ENCODE assay signal across 24 mouse cellular contexts in the genomic region with DNA sequence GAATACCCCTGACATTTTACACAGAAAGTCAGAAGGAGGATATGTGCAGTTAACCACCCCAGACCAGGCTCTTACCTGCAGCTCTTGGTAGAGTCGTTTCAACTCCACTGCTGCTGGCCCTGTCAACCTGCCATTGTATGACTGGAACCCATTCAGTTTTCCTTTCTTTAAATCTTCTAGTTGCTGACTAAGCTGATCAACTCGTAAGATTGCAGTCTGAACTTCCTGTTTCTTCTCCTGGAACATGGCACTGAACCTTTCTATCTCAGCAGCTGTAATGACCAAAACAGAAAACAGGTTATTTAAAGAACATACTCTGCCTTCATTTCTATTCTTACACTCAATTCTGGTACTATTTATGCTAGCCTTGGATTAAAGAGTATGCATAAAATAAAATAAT. TPM values are rescaled to one million over a fixed set of nuclear protein-coding genes. Genes with fewer than 3 reads are reported as not detected.
DNase-seq lines count a peak whose midpoint lies in the region; ATAC-seq and TF ChIP-seq lines count a peak whose summit lies in the region.
"Had no signal": no experiment of that assay in that cellular context is flagged by ENCODE, and none has a peak within 500 bp of the region (broad histone marks: within the 10 kb centered on the region; RNA-seq: fewer than 3 reads in every experiment).

No protein-coding gene starts in this region.

- in situ Hi-C loops in CH12.LX (cut with MboI; ENCODE audit: low pct_ligation_motif_present, low pct_unique_long_range_greater_than_20kb, low sequenced_read_pairs): no loop called here

- peak overlapping the region; percentile 32; the same call in 1 of the 2 replicates for H3K27ac ChIP-seq in layer of hippocampus, adult 2 months
- H3K27ac ChIP-seq in CH12.LX (ENCODE audit: insufficient read depth, low read depth): no peak overlapping the region
- H3K27ac ChIP-seq in bone marrow macrophage, adult 2 months (ENCODE audit: insufficient read depth, low read depth, low read length): peak overlapping the region; percentile 70
- H3K27ac ChIP-seq in forebrain, embryonic 12.5 days: no peak overlapping the region
- no peak overlapping the region for H3K27ac ChIP-seq in neural tube, embryonic 15.5 days (replicated peaks)
- H3K27ac ChIP-seq: embryonic facial prominence, embryonic 15.5 days; heart, embryonic 10.5 days; hindbrain, embryonic 12.5 days had no signal

- WGBS in forebrain, embryonic 12.5 days: 67% methylated on average over 2 of the region's 2 CpGs
- 68% methylated on average over 2 of the region's 2 CpGs for WGBS in neural tube, embryonic 15.5 days

- no peak overlapping the region for H3K9ac ChIP-seq in CH12.LX (ENCODE audit: insufficient read depth, low read depth)
- no peak overlapping the region for H3K9ac ChIP-seq in forebrain, embryonic 12.5 days
- no peak overlapping the region for H3K9ac ChIP-seq in neural tube, embryonic 15.5 days (replicated peaks)
- H3K9ac ChIP-seq: embryonic facial prominence, embryonic 15.5 days; hindbrain, embryonic 12.5 days had no signal

- no peak overlapping the region for H3K4me3 ChIP-seq in layer of hippocampus, adult 2 months
- H3K4me3 ChIP-seq in CH12.LX (replicated peaks in 1 of 3; ENCODE audit: low read depth in 2 of 3, low read length in 2 of 3, poor library complexity in 1 of 3): no peak overlapping the region
- H3K4me3 ChIP-seq in bone marrow macrophage, adult 2 months (ENCODE audit: insufficient read depth, low read length): no peak overlapping the region
- no peak overlapping the region for H3K4me3 ChIP-seq in forebrain, embryonic 12.5 days (replicated peaks)
- H3K4me3 ChIP-seq in neural tube, embryonic 15.5 days (replicated peaks): no peak overlapping the region
- H3K4me3 ChIP-seq: embryonic facial prominence, embryonic 15.5 days; heart, embryonic 10.5 days; hindbrain, embryonic 12.5 days had no signal

- peaks cover 0 to 3% of the 10 kb centered on the region in 2 experiments for H3K36me3 ChIP-seq in CH12.LX (replicated peaks in 1 of 2; ENCODE audit: control insufficient read depth in 1 of 2, insufficient read depth in 1 of 2, low read length in 1 of 2)
- H3K36me3 ChIP-seq in forebrain, embryonic 12.5 days (replicated peaks): no peaks in the 10 kb centered on the region
- H3K36me3 ChIP-seq in neural tube, embryonic 15.5 days: peaks cover 58% of the 10 kb centered on the region

- TF ChIP-seq CTCF in layer of hippocampus, adult 2 months (conservative IDR thresholded peaks at IDR 0.05): no peak
- no peak for TF ChIP-seq CTCF in CH12.LX (conservative IDR thresholded peaks at IDR 0.05 in 1 of 2, IDR thresholded peaks at IDR 0.05 in 1 of 2; ENCODE audit: low read depth in 2 of 2, low read length in 2 of 2)
- TF ChIP-seq CTCF in bone marrow macrophage, adult 2 months (IDR thresholded peaks at IDR 0.05; ENCODE audit: low read depth, low read length): no peak

- no peak for DNase-seq in layer of hippocampus, adult 2 months (ENCODE audit: low spot score in 2 of 2)
- no peak for DNase-seq in layer of hippocampus, adult 9-10 months (ENCODE audit: low spot score)
- DNase-seq in CH12.LX (ENCODE audit: extremely low read depth): peak; percentile 22
- no peak for DNase-seq in ovary, postnatal 10 days (ENCODE audit: low spot score)
- DNase-seq: adrenal gland, adult 2 months; adrenal gland, postnatal 25 days; cerebellum, adult 2 months; cerebellum, postnatal 10 days; embryo, embryonic 11 days; gastrocnemius, postnatal 36 days; heart, adult 18-20 months; heart, postnatal 10 days; heart, postnatal 4 days had no signal

- TF ChIP-seq RAD21 in CH12.LX (IDR thresholded peaks at IDR 0.05; ENCODE audit: low read depth, low read length): no peak

- peak; percentile 64 for ATAC-seq in megakaryocyte, adult 5-6 weeks (ENCODE audit: poor library complexity, severe bottlenecking)
- no peak for ATAC-seq in forebrain, embryonic 12.5 days (ENCODE audit: low FRiP score)
- no peak for ATAC-seq in neural tube, embryonic 15.5 days (ENCODE audit: low FRiP score)
- ATAC-seq: forebrain, embryonic 16.5 days; hindbrain, embryonic 16.5 days; inflammation-experienced regulatory T-cells, adult 6 months; Patski had no signal

- H3K9me3 ChIP-seq in CH12.LX (replicated peaks; ENCODE audit: low read length): no peaks in the 10 kb centered on the region
- H3K9me3 ChIP-seq in forebrain, embryonic 12.5 days: no peaks in the 10 kb centered on the region
- H3K9me3 ChIP-seq in neural tube, embryonic 15.5 days (replicated peaks): no peaks in the 10 kb centered on the region
- H3K9me3 ChIP-seq: embryonic facial prominence, embryonic 15.5 days; heart, embryonic 10.5 days; hindbrain, embryonic 12.5 days had no signal

- H3K27me3 ChIP-seq in CH12.LX (replicated peaks): no peaks in the 10 kb centered on the region
- H3K27me3 ChIP-seq in forebrain, embryonic 12.5 days: no peaks in the 10 kb centered on the region
- H3K27me3 ChIP-seq in neural tube, embryonic 15.5 days (replicated peaks): no peaks in the 10 kb centered on the region
- H3K27me3 ChIP-seq: embryonic facial prominence, embryonic 15.5 days; hindbrain, embryonic 12.5 days; Patski had no signal

- dilution Hi-C loops in CH12.LX (cut with MboI; ENCODE audit: extremely low pct_ligation_motif_present, extremely low pct_unique_long_range_greater_than_20kb, low sequenced_read_pairs): no loop called here

- H3K4me2 ChIP-seq in CH12.LX (ENCODE audit: insufficient read depth, low read depth, poor library complexity, severe bottlenecking): no peak overlapping the region
- no peak overlapping the region for H3K4me2 ChIP-seq in forebrain, embryonic 12.5 days
- H3K4me2 ChIP-seq in neural tube, embryonic 15.5 days: no peak overlapping the region
- H3K4me2 ChIP-seq: embryonic facial prominence, embryonic 15.5 days; hindbrain, embryonic 12.5 days had no signal

- no peak for TF ChIP-seq EP300 in CH12.LX (IDR thresholded peaks at IDR 0.05; ENCODE audit: low read length)

- TF ChIP-seq POLR2A in CH12.LX (IDR thresholded peaks at IDR 0.05; ENCODE audit: low read depth, low read length): no peak
- no peak for TF ChIP-seq POLR2A in bone marrow macrophage, adult 2 months (IDR thresholded peaks at IDR 0.05; ENCODE audit: borderline replicate concordance, low read depth, low read length)

- peaks cover 7 to 18% of the 10 kb centered on the region in 2 experiments for H3K4me1 ChIP-seq in CH12.LX (ENCODE audit: control insufficient read depth in 1 of 2, insufficient read depth in 2 of 2)
- H3K4me1 ChIP-seq in bone marrow macrophage, adult 2 months (ENCODE audit: control insufficient read depth, insufficient read depth, low read length): peaks cover 21% of the 10 kb centered on the region
- no peaks in the 10 kb centered on the region for H3K4me1 ChIP-seq in forebrain, embryonic 12.5 days
- H3K4me1 ChIP-seq in neural tube, embryonic 15.5 days: no peaks in the 10 kb centered on the region
- H3K4me1 ChIP-seq: hindbrain, embryonic 12.5 days had no signal

- H3K79me2 ChIP-seq in CH12.LX (replicated peaks; ENCODE audit: control insufficient read depth, extremely low read depth, insufficient read depth, poor library complexity, severe bottlenecking): no peaks in the 10 kb centered on the region

TF ChIP-seq in CH12.LX, 34 proteins besides CTCF, POLR2A, EP300 and RAD21:
- TF ChIP-seq SIN3A (IDR thresholded peaks at IDR 0.05; ENCODE audit: low read length) (no peak), MAFK (IDR thresholded peaks at IDR 0.05; ENCODE audit: insufficient replicate concordance, low read length) (peak; percentile 54; the same call in 1 of the 2 replicates)
TF ChIP-seq in CH12.LX: peak in this region for 1.

RNA-seq across cellular contexts. Expression of gene Zfyve21, which starts 29.5 kb away (rescaled TPM):
- total RNA-seq in layer of hippocampus, adult 2 months (2021): 10 to 100 TPM; 20.0 to 20.6 TPM
- total RNA-seq in CH12.LX (2012; rRNA removed) (5.9 and 8.4 TPM in 2 replicates), CH12.LX (2014; rRNA removed) (6.3 and 7.6 TPM in 2 replicates)
- polyA plus RNA-seq in CH12.LX (2012; ENCODE audit: insufficient read length, low read depth): 3.3 and 4.1 TPM in 2 replicates
- 11.8 and 13.7 TPM in 2 replicates for polyA plus RNA-seq in bone marrow macrophage, adult 2 months (2012; ENCODE audit: insufficient read depth, insufficient read length, missing spikeins)
- total RNA-seq in megakaryocyte, adult 5-6 weeks (2015): 10.5 and 14.8 TPM in 2 replicates
- total RNA-seq in megakaryocyte, adult 5-6 weeks (2017): 7.4 and 11.0 TPM in 2 replicates
- 50.3 and 55.0 TPM in 2 replicates for polyA plus RNA-seq in forebrain, embryonic 12.5 days (2016; fragmentation: Nextera tagmentation; extraction: Ambion mirVana)
- polyA plus RNA-seq in neural tube, embryonic 15.5 days (2015; fragmentation: Nextera tagmentation; extraction: Ambion mirVana): 39.8 and 64.0 TPM in 2 replicates

RNA-seq across cellular contexts. Expression of gene Xrcc3, which starts 29.8 kb away (rescaled TPM):
- total RNA-seq in layer of hippocampus, adult 2 months (2021): 1 to 10 TPM; 3.2 to 4.2 TPM
- 16.3 and 21.8 TPM in 2 replicates for total RNA-seq in CH12.LX (2012; rRNA removed)
- 7.4 and 11.8 TPM in 2 replicates for total RNA-seq in CH12.LX (2014; rRNA removed)
- polyA plus RNA-seq in CH12.LX (2012; ENCODE audit: insufficient read length, low read depth): 12.9 and 13.3 TPM in 2 replicates
- 3.6 and 3.8 TPM in 2 replicates for polyA plus RNA-seq in bone marrow macrophage, adult 2 months (2012; ENCODE audit: insufficient read depth, insufficient read length, missing spikeins)
- total RNA-seq in megakaryocyte, adult 5-6 weeks (2015): 3.7 and 4.6 TPM in 2 replicates
- total RNA-seq in megakaryocyte, adult 5-6 weeks (2017): 3.2 and 3.3 TPM in 2 replicates
- polyA plus RNA-seq in forebrain, embryonic 12.5 days (2016; fragmentation: Nextera tagmentation; extraction: Ambion mirVana): 10.0 and 11.6 TPM in 2 replicates
- 2.5 and 4.6 TPM in 2 replicates for polyA plus RNA-seq in neural tube, embryonic 15.5 days (2015; fragmentation: Nextera tagmentation; extraction: Ambion mirVana)

Comparison
In these comparisons a context has a peak if more than half of its experiments do, and no peak if none do; other contexts are left out.
1. H3K27ac ChIP-seq: peak in layer of hippocampus, adult 2 months (single experiment) and bone marrow macrophage, adult 2 months (single experiment); none in CH12.LX (single experiment), forebrain, embryonic 12.5 days (single experiment) and neural tube, embryonic 15.5 days (single experiment).